Mouse (Mus musculus) megakaryocyte, embryonic 14.5 days (primary cell): ENCODE measurements around the gene Ugcg.

Experiments
- FLI1 ChIP-seq: IDR thresholded peaks from 2 replicates; pipeline ENCODE4 v1.6.1; 2012; ENCODE audit warnings: low read length, inconsistent platforms, mixed read lengths
- GATA1 ChIP-seq: IDR thresholded peaks from 3 replicates; pipeline ENCODE4 v1.6.1; 2012; ENCODE audit warnings: mixed read lengths, low read length, inconsistent platforms, borderline replicate concordance

DNA sequence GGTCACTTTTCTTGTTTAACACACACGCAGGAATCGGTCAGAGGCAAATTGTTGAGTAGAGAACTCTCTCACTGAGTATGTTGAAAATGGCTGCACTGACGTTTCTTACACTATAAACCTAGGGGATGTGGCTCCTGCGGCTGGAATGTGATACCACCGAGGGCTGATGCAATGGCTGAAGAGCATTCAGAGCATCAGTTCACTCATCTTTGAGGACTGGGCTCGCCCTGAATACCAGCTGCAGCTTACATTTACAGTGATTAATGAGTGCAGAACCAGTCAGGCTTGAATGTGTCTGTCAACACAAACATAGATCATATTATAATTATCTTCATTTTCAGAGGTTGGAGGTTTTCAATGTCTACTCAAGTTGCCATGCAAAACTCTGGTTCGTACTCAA, 29.1 kb downstream of the Ugcg start:
- TF ChIP-seq GATA1, result no peak
- TF ChIP-seq FLI1, result no peak
